Mouse (Mus musculus): Measurements from ENCODE around the gene Tspan18.
A peak's percentile ranks its signal among the peaks of the same experiment; 100 is the strongest.

Tspan18 gene

DNA sequence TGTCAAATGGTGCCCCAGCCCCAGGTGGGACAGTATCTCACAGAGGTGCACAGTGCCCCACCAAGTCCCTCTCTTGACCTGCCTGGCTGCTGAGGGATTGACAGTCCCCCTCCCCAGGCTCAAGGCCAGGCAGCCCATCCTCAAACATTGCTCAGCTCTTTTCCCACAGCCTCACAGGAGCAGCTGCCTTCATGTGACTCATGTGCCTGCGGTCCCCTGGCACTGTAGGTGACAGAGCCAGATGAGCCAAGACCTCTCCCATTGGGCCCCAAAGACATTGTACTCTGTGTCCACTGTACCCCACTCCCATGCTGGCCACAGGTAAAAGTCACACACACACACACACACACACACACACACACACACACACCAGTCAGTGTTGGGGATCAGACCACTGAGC lies 128.2 kb downstream of the Tspan18 start:
- no peak for DNase-seq

DNA sequence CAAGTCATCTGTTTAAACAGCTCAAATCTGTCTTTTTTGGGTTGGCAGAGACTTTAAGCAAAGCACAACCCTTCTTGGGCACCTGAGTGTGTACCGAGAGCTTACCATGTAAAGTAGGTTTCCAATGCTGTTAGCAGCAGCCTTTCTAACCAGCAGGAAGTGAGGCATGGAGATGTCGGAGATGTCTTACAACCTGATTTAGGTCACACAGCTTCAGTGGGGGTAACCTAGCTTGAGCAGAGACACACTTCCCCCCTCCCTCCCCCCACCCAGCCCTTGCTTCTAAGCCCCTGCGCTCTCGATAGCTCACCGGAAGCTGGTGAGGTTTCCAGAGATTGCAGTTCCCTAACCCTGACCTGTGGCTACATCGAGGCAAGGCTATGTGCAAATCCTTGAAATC lies 129.7 kb downstream of the Tspan18 start:
- peak; percentile 53 for DNase-seq

DNA sequence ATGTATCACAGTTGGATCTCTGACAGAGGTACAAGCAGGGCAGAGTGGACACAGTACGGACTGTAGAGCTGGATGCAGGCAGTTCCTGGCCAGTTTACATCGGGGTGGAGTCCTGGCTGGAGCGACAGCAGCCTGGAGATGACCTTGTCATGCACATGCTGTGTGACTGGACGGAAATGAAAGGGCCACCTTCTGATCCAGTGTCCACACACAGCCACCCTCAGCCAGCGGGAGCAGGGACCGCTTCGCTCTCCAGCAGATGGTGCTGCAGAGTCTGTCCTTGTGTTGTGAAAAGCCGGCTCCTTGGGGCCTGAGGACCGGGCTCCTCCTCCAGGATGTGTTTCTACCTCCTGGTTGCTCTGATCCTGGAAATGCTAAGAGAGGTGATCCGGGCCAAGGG lies 130.6 kb downstream of the Tspan18 start:
- peak; percentile 84 for DNase-seq

DNA sequence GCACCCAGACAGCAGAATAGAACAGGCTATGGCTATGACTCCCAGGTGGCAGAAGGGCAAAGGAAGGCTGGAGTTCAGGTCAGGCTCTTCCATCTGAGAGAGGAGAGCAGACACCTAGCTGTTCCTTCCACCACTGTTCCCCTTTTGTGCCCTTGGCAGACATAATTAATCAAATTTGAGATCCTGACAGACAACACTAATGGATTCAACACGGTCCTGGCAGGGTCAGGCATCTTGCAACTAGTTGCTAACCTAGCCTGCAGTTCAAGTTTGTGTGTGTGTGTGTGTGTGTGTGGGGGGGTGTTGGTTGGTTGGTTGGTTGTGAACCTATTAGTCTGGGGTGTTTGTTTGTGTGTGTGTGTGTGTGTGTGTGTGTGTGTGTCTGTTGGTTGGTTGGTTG lies 131.5 kb downstream of the Tspan18 start:
- DNase-seq, result no peak

DNA sequence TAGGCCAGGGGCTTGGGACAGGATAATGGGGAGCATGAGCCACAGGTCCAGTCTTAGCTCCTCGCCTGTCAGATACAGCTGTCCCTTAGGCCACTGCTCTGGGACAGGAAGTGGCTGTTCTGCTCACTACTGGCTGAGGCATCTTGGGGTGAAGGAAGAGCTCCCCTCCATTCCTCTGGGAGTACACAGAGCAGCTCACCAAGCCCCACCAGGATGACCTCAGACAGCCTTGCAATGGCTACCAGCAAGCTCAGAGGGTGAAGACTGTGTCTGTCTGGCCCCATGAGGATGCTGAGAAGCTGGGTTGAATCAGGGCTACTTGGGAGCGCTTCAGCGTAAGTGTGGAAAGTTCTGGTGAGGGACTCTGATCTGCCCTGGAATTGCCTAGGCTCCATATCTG lies 132.3 kb downstream of the Tspan18 start:
- DNase-seq, result peak; percentile 22

DNA sequence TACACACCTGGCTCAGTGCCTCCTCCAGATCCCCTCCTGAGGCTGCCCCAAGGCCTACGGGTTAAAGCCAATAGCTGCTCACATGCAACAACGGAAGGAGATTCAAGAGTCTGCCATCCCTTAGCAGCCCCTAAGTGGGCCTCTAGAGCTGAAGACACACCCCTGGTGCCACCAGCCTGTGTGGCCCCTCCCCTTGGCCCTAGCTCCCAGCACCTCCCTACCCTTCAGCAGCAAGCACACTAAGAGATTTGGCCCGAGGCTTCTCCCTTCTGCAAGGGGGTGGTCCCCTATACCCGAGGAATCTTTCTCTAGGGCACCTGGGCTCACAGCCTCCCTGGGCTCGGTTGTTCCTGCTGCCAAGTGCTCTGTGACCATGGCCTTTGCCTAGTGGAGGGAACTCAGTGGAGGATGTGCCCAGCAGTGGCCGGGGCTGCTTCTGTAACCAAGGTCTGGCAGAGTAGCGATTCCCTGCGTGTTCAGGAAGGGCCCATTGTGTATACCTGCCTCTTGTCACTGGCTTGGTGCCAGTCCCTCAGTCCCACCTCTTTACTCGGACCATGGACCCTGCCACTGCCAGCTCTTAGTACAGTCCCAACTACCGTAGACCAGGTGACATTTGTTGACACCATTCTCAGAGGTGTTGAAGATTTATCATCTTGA lies 133.5 kb downstream of the Tspan18 start:
- peak; percentile 72 for DNase-seq

DNA sequence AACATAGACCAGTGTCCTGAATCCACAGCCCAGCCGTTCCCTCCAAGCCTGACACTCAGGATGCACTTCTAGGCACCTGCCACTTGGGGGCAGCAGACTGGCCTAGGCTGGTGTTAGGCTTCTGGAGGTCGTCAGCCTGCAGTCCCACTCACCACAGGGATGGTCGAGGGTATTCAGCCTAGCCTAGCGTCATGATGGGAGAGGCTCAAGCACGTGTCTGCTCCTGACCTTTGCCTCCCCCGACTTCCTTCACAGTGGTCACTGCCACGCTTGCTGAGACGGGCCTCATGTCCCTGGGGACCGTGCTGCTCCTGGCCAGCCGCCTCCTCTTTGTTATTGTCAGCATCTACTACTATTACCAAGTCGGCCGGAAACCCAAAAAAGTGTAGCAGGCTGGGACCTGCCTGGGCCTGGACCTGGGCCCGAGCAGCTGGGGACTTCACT lies 134.8 kb downstream of the Tspan18 start:
- peak; percentile 83 for DNase-seq

DNA sequence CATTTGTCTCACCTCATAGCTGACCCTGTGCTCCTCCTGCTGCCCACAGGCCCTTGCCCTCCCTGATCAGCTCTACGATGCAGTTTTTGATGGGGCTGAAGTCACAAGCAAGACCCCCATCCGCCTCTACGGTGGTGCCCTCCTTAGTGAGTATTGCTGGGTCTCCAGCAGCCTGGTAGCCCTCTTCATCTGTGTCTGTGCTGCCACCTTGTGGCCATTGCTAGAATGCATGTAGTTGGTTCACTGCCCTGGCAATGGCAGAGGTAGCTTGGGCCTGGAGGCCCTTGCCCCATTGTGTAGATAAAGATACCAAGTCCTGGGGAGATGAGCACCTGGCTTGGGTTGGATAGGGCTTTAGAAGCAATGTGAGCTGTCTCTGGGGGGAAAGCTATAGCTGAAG lies 135.5 kb downstream of the Tspan18 start:
- DNase-seq, result peak; percentile 99

DNA sequence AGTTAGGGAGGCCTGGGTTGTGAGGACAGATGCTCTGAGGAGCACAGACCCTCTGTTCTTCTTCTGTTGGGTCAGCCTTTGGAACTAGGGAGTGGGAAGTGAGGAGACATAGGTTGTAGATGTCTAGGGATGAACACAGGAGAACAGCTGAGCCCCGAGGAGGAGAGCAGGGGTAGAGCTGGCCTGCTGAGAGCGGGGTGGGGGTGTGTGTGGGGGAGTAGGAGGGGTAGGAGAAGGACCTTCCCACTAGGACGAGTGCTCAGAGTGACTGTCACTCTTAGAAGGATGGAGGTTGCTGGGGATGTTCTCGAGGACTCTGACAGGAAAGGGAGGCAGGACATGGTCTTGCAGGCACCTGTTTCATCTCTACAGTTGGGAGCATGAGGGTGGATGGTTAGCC lies 140.5 kb downstream of the Tspan18 start:
- peak; percentile 59 for DNase-seq

DNA sequence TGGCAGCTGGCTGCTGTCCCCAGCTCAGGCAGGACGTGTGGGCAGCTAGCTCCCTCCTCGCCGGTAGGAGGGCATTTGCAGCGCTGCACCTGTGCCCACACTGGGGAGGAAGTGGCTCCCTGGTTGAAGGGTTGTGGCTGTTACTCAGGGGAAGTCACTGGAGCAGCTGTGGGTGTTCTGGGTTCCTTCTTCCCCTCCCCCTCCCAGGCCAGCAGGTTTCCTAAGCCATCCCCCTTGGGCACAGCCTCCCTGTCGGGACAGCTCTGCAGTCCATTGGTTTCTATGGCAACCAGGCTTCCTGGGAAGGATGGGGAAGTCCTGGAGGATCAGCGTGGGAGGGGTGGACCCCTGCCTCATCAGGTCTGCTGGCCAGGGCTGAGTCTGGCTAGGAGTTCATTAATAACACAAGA lies 141.6 kb downstream of the Tspan18 start:
- peak; percentile 88 for DNase-seq

DNA sequence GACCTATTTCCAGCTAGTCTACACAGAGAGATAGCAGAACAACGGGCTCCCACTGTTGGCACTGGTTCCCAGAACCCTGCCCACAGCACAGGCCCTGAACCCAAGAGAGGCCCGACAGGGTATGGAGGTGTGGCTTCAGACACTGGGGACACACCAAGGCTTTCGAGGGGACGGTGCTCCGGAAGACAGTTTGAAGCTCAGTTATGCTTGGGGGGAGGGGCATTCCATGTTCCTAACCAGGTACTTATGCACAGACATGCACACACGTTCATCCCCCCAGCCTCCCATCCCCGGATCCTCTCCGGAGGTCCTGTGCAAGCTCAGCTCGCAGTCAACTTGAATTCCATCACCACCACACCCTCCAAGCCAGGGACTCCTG lies 142.1 kb downstream of the Tspan18 start:
- DNase-seq, result peak; percentile 77

DNA sequence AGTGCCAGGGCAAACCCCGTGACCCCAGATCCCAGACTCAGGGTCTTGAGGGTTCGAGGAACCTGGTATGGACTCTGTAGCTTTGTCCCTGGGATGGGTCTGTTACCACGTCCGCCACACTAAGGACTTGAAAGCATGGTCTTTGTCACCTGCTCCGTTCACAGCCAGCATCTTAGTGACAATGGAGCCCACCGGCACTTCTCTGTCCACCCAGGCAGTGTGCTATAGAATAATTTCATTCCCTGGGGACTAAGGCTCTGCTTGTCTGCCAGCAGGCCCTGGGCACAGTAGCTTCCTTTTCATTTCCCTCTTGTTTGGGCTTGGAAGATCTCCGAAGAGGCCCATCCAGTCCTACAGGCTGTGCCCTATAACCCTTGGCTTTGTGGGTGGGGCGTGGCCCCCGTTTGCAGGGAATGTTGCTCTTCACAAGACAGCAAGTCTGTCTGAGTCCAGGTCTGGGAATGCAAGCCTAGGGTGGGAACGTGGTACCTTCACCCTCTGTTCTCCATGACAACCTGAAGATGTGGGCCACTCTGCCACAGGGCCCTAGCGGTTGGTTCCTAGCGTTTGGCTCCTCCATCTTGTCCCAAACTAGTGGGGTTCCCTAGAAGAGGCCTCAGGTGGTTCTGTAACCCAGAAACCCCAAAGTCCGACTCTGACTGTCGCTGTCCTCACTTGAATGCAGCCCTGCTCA lies 142.7 kb downstream of the Tspan18 start:
- peak; percentile 56 for DNase-seq

DNA sequence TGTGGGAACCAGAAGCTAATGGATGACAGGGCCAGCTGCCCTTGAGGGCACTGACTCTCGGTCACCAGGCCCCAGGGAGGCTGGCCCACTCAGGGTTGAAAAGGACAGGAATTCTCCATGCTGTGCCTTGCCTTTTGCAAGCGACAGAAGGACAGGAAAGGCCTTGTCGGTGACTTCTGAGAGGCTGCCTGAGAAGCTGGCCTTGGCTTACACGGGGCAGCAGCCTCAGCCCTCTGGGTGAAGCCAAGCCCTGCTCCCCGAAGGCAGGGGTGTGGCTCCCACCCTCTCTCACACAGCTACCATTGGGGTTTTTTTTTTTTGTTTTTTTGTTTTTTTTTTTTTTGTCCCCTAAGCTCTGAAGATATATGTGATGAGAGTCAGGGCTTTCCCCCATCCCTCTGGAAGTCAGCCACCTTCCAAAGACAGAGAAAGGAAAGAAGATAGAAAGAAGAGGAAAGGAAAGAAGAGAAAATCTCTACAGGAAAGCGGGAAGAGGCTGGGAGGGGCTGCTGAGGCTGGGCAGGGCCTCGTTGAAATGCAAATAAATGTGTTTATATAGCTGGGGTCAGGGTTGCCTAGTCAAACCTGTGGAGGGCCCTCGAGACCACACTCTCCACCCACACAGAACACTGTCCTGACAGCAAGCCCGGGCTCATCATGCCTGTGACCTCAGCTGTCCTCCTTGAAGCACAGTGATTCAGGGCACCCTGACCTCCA lies 143.4 kb downstream of the Tspan18 start:
- DNase-seq, result peak; percentile 60

DNA sequence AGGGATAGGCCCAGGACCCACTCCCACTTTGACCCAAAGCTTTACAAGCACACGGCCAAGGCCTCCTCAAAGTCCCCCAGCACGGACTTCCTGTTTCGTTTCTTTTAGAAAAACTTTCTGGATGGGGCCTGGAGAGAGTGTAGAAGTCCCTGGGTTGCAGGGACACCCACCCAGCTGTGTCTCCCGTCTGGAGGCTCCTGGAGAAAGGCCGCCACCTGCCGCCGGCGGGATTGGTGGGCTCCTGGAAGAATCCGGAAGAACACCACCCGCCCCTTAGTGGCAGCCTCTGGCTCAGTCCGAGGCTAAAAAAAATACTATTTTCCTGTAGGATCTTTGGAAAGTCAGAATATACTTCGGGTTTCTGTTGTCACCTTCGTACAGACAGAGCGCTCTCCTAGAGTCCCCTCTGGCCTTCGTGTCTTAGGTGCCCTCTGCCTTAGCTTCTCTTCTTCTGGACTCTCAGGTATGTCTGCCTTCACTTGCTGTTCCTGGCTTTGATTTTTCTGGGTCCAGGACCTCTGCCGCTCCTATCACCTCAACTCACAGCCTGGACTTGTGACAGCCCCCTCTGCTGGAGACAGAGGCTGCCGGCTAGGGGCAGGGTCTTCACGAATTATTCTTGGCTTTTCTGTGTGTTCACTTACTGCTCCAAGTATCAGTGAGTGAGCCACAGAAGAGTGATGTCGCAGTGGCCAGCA lies 145.4 kb downstream of the Tspan18 start:
- peak; percentile 81 for DNase-seq

DNA sequence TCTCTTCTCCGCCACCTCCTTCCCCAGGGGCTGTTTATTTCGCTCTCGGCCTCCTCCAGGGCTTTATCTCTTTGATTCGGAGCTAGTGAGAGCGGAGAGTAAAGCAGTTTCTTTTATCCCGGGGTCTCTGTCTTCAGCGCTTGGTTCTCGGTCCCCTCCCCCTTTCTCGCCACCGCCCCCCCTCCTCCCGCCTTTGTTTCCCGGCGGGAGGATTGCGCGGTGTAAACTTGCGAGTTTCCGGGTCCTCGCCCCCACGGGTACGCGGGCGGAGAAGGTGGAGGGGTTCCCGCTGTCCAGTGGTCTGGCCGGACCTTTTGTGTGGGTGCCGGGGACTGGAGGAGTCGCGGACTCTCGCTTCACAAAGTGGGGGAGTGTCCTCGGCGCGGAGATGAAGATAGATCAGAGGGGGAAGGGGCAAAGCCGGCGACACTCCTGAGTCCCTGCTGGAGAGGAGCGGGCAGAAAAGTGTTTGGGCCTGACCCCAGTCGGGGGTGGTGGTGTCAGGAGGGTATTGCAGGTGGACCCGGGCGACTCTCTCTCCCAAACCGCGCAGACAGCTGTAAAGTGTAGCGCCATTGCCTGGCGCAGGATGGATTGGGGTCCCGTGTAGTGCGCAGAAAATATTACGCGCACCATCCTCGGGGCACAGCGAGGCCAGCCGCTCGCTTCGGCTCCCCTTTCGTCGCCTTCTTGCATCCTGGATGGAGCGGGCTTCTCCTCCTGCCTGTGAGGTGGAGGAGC lies 146.1 kb downstream of the Tspan18 start:
- DNase-seq, result peak; percentile 74

DNA sequence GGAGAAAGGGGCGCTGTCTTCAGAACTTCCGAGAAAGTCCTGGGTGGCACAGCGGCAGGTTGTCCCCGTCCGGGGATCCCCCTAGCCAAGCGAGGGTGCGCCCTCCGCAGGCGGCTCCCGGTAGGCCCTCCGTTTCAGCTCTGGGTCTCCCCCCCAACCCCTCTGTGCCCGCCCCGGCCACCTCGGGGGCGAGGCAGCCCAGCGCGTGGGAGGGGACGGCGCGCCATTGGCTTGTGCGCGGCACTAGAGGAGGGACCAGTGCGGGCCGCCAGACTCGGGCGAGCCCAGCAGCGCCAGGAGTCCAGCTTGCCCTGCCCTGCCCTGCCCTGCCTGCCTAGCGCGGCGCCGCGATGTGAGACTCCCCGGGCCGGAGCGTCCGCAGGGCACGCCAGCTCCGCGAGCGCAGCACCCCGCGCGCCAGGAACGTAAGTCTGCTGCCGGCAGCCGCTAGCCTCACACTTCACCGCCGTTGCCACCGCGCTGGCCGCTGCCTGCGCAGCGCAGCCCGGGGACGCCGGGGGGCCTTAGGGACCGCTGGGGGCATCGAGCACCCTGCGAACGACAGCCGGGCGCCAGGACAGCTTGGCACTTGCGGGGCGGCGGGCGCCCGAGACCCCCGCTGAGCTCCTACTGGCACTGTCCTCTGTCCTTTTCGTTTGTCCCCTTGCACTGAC lies 146.8 kb downstream of the Tspan18 start, which contains the start of gene Trp53i11:
Trp53i11 (plus strand) TSS at position 226 of the 674 bp plus-strand sequence.
- DNase-seq, result peak; percentile 98

DNA sequence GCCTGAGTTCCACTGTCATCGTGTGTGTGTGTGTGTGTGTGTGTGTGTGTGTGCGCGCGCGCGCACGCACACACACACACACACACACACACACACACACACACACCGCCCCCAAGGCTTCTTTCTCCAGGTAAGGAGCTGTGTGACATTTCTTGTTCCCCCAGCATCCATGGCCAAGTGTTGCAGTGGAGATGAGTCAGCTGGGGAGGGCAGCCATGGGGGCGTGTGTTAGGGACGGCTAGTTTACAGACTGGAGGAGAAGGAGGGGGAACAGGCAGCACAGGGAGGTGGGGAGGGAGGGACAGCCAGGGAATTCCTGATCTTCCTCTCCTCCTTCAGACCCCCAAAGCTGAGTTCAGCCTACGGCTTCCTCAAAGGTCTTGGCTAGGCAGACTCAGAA lies 151.4 kb downstream of the Tspan18 start:
- DNase-seq, result no peak

DNA sequence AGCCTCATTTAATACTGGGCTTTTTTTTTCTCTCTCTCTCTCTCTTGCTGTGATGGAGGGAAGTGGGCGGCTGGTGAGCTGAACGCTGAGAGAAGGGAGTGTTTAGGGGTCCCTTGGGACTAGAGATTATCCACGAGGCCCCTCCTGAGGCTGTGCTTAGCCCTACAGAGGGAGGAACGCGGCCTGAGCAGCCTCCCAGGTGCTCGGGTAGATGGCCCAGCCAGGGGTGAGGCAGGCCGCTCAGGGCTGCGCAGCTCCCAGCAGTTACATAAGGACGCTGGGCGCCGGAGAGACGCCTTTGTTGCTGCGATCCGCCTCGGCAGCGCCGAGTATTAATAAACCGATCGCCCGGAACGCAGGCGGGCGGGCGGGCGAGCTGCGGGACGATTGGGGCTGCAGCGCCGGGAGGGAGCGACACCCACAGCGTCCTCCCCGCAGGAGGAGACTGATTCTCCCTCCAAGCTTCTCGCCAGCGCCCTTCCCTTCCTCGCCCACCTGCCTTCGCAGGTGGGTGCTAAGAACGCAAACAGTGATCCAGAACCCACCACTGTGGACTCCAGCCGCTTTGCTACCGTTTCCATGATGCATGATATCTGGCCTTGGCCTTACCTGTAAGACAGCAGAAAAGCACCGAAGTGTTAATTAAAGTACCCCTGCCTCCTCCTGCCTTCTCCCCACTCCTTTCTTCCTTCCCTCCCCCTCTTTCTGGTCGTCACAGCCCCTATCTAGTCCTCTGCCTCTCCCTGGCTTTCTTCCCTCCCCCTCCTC lies 154.0 kb downstream of the Tspan18 start:
- peak; percentile 64 for DNase-seq

DNA sequence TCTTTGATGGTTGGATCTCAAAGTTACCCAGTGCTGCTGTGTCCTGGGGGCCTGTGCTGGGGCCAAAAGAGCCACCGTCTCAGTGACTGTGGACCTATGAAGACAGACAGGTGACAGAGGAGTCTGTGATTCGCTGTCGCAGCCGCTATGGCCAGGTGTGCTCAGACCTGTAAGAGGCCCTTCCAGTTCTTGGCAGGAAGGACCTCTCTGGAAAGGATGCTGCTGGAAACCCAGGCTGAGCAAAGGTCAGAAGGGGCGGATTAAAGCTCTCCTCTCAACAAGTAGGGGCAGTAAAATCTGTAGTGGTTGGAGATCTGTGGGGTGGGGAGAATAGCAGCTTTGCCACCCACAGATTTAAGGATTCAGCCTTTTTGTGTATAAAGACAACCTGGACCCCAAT lies 154.7 kb downstream of the Tspan18 start:
- no peak for DNase-seq

DNA sequence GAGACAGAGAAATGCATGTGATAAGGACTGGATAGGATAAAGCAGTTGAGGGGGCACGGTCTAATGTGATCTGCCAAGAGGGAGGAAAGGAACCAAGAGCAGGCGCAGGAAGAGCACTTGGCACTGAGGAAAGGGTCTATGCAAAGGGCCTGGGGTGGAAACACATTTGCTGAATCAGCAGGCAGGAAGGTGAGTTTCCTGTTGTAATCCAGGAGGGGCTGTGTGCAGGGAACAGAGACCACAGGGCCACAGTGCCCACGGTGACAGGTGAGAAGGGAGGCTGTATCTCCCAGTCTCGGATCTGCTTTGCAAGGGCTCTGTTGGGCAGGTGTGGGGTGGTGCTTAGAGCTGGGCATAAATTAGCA lies 156.0 kb downstream of the Tspan18 start:
- peak; percentile 36 for DNase-seq

DNA sequence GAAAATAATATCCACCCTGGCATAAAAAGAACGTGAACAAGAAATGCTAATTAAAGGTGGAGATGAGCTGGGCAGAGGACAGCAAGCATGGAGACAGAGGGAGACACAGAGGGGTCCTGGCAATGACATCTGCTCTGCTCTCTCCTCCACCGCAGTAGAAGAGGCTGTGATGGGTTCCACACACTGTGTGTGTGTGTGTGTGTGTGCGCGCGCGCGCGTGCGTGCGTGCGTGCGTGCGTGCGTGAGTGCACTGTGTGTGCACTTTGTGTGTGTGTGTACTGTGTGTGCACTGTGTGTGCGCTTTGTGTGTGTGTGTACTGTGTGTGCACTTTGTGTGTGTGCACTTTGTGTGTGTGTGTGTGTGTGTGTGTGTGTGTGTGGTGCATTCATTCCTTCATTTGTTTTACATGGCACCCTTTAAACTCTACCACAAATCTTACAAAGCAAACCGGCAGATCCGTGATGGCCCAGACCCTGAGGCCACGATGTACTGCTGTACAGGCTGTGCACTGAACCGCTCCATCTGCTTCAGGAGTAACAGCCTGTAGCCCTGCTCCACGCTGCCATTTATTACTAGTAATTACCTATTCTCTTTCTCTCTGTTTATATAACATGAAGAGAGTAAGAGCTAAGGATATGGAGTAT lies 156.5 kb downstream of the Tspan18 start:
- DNase-seq, result peak; percentile 31

Data from thymus, postnatal 4 days (tissue).